Mouse (Mus musculus) heart, postnatal 0 days (tissue): Measurements from ENCODE around the gene Tanc1.

ENCODE experiments used
- CTCF ChIP-seq: IDR thresholded peaks from 2 replicates; pipeline ENCODE4 v1.5.1; 2016; ENCODE audit warnings: antibody characterized with exemption, control low read depth, low read depth
- EP300 ChIP-seq: IDR thresholded peaks from 2 replicates; pipeline ENCODE4 v1.6.1; 2016; ENCODE audit warnings: antibody characterized with exemption, low read depth

GRCm38 (mm10) chr2:59756137-59756753, 144.4 kb downstream of the Tanc1 start:
- TF ChIP-seq CTCF (no peak), EP300 (no peak)
